In genomic region chr10:87209466-87209865, GRCm38 (mm10) we compare ENCODE assay signal across 24 mouse cellular contexts.
"Had no signal": no experiment of that assay in that cellular context is flagged by ENCODE, and none has a peak within 500 bp of the region (broad histone marks: within the 10 kb centered on the region; RNA-seq: fewer than 3 reads in every experiment).

No protein-coding gene starts in this region.

- DNase-seq: kidney, adult 18-20 months; kidney, adult 9 months; kidney, postnatal 14 days; kidney, postnatal 4 days; liver; lung, adult 18-20 months; lung, postnatal 36 days; retina, postnatal 1 day; spleen, adult 18-20 months; thymus, adult 18-20 months; thymus, postnatal 36 days had no signal

- H3K27ac ChIP-seq: intestine, embryonic 15.5 days; limb, embryonic 10.5 days; limb, embryonic 13.5 days; liver, embryonic 12.5 days; liver, embryonic 15.5 days; lung, embryonic 15.5 days; midbrain, embryonic 10.5 days; midbrain, embryonic 13.5 days; neural tube, embryonic 13.5 days; stomach, embryonic 15.5 days had no signal

- H3K27me3 ChIP-seq: intestine, embryonic 15.5 days; limb, embryonic 13.5 days; liver, embryonic 12.5 days; liver, embryonic 15.5 days; lung, embryonic 15.5 days; megakaryocyte, embryonic 14.5 days; midbrain, embryonic 13.5 days; neural tube, embryonic 13.5 days; stomach, embryonic 15.5 days had no signal

- H3K4me1 ChIP-seq: intestine, embryonic 15.5 days; limb, embryonic 10.5 days; limb, embryonic 13.5 days; liver, embryonic 12.5 days; liver, embryonic 15.5 days; lung, embryonic 15.5 days; megakaryocyte, embryonic 14.5 days; midbrain, embryonic 13.5 days; neural tube, embryonic 13.5 days; stomach, embryonic 15.5 days had no signal

- H3K9me3 ChIP-seq: intestine, embryonic 15.5 days; limb, embryonic 10.5 days; limb, embryonic 13.5 days; liver, embryonic 12.5 days; liver, embryonic 15.5 days; lung, embryonic 15.5 days; midbrain, embryonic 10.5 days; midbrain, embryonic 13.5 days; neural tube, embryonic 13.5 days; stomach, embryonic 15.5 days had no signal

- H3K9ac ChIP-seq: intestine, embryonic 15.5 days; limb, embryonic 13.5 days; liver, embryonic 12.5 days; liver, embryonic 15.5 days; lung, embryonic 15.5 days; midbrain, embryonic 13.5 days; neural tube, embryonic 13.5 days; stomach, embryonic 15.5 days had no signal

- H3K4me3 ChIP-seq: intestine, embryonic 15.5 days; limb, embryonic 10.5 days; limb, embryonic 13.5 days; liver, embryonic 12.5 days; liver, embryonic 15.5 days; lung, embryonic 15.5 days; megakaryocyte, embryonic 14.5 days; midbrain, embryonic 10.5 days; midbrain, embryonic 13.5 days; myocyte; neural tube, embryonic 13.5 days; stomach, embryonic 15.5 days had no signal

- ATAC-seq: intestine, embryonic 15.5 days; liver, embryonic 12.5 days; midbrain, embryonic 13.5 days; midbrain, embryonic 16.5 days had no signal

- H3K4me2 ChIP-seq: intestine, embryonic 15.5 days; limb, embryonic 13.5 days; liver, embryonic 12.5 days; liver, embryonic 15.5 days; lung, embryonic 15.5 days; midbrain, embryonic 13.5 days; neural tube, embryonic 13.5 days; stomach, embryonic 15.5 days had no signal

- H3K36me3 ChIP-seq: intestine, embryonic 15.5 days; limb, embryonic 10.5 days; limb, embryonic 13.5 days; liver, embryonic 12.5 days; liver, embryonic 15.5 days; lung, embryonic 15.5 days; midbrain, embryonic 10.5 days; midbrain, embryonic 13.5 days; neural tube, embryonic 13.5 days; stomach, embryonic 15.5 days had no signal
